Mouse (Mus musculus) testis, adult 2 months (tissue): Measurements from ENCODE around the gene 0610009B22Rik.

Source experiments
- CTCF ChIP-seq: fragments of 200-500 bp; IDR thresholded peaks from 2 replicates; pipeline ENCODE4 v1.5.1; 2012; ENCODE audit warnings: low read depth, mild to moderate bottlenecking, inconsistent platforms, low read length, moderate library complexity; ENCODE audit not compliant: control insufficient read depth, insufficient read depth, insufficient replicate concordance
- POLR2A ChIP-seq: fragments of 200-500 bp; IDR thresholded peaks from 2 replicates; pipeline ENCODE4 v1.6.1; 2012; ENCODE audit warnings: low read depth, mild to moderate bottlenecking, inconsistent platforms, low read length, moderate library complexity; ENCODE audit not compliant: control insufficient read depth

DNA sequence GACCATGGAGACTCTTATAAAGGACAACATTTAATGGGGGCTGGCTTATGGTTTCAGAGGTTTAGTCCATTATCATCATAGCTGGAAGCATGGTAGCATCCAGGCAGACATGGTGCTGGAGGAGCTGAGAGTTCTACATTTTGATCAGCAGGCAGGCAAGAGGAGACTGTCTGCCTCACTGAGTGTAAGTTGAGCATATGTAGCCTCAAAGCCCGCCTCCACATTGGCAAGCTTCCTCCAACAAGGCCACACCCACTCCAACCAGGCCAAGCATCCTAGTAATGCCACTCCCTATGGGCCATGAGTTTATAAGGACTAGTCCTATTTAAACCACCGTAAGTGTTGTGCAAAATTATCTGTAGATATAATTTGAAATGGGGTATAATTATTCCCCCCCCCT, 17.3 kb downstream of the 0610009B22Rik start:
- TF ChIP-seq CTCF: no peak
- TF ChIP-seq POLR2A: no peak
